Mouse (Mus musculus): ENCODE measurements around the gene Tbx2. TPM values are rescaled to one million over a fixed set of nuclear protein-coding genes. Genes with fewer than 3 reads are reported as not detected.

Tbx2 gene
- 1 to 10 TPM in 1 of 2 experiments, under 1 TPM in 1; 0.64 to 1.5 TPM for total RNA-seq (2023)

GRCm38 (mm10) chr11:85832231-85832924 lies at the start of gene Tbx2:
Gene Tbx2 (plus strand): TSS chr11:85832551.

DNA sequence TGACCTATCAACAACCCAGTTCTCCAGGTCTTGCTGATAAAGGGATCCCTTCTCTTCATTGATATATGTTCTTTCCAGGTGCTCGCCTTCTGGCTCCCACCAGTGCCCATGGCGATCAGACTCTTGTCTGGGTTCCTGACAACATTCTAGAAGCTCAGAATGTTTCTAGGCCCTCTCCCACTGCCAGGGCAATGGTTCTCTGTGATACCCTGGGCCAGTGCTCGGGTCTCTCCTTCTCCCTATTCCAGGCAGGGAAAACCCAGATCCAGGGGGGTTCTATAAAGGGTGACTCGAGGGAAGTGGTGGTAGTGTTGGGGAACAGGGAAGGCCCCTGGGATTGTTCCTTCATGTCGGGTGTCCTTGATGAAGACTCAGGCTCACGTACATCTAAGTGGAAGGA lies 17.9 kb downstream of the Tbx2 start, which contains the start of gene Gm11444:
Gene Gm11444, minus strand, starts transcription at position 101 of the 400 bp plus-strand sequence.

GRCm38 (mm10) chr11:85885665-85886428 lies 53.5 kb downstream of the Tbx2 start, which contains the start of gene Tbx4:
Gene Tbx4 (plus strand): TSS chr11:85886422.

Other genes starting within 250 kb of the Tbx2 start
- gene Gm11444, start 17.8 kb downstream of the Tbx2 start, total RNA-seq (2023): not detected
- gene Tbx4, start 53.9 kb downstream of the Tbx2 start, total RNA-seq (2023): not detected

Measured in T-cell, adult 66 days (primary cell).